Mouse (Mus musculus): ENCODE measurements at regions not wholly inside any gene's neighbourhood (a gene's known extent, or its start where the extent isn't known, plus 50 kb on each side); places are given as distances from the start of the nearest gene placed in this dataset.

DNA sequence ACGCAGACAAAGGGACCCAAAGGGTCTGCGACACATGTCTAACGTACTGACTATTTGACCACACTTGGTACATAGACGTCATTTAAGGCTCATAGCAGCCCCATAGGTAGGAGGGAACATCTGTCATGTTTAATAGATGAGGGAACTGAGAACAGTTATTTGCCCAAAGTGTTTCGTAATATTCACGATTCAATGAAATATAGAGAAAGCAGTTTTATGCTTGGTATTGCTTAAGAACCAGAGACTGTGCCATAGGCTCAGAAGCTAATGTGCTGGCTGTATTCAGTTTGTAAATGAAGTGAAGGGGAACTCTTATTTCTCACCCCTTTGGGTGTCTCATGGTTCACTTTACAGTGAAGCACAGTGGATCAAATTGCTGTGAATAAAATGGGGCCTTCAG is 65.7 kb upstream of the Plxnc1 start:
- TF ChIP-seq CTCF (IDR thresholded peaks at IDR 0.05) (no peak), EP300 (IDR thresholded peaks at IDR 0.05; ENCODE audit: insufficient read depth, low read depth, low read length) (no peak)
